Mouse (Mus musculus) kidney, postnatal 10 days (tissue): ENCODE measurements around the gene Setd7.

Experiments used
- DNase-seq: peaks from one replicate; pipeline ENCODE4 v3.0.0; 2021; ENCODE audit warnings: mixed read lengths

Gene Setd7

GRCm38 (mm10) chr3:51559594-51560450 is 857 bp downstream of the Setd7 start:
- peak; percentile 89 for DNase-seq

- DNase-seq: no peak
These were observed 5.1 kb downstream of the Setd7 start for GRCm38 (mm10) chr3:51555583-51555982.

- DNase-seq: no peak
These were observed 5.8 kb downstream of the Setd7 start for GRCm38 (mm10) chr3:51554836-51555235.

GRCm38 (mm10) chr3:51554067-51554466 is 6.6 kb downstream of the Setd7 start:
- no peak for DNase-seq

GRCm38 (mm10) chr3:51553497-51553875 is 7.2 kb downstream of the Setd7 start:
- peak; percentile 67 for DNase-seq

- no peak for DNase-seq
These were observed 7.7 kb downstream of the Setd7 start for GRCm38 (mm10) chr3:51552841-51553496.

- no peak for DNase-seq
These were observed 8.5 kb downstream of the Setd7 start for GRCm38 (mm10) chr3:51552197-51552596.

- DNase-seq: no peak
These were observed 11.6 kb downstream of the Setd7 start for GRCm38 (mm10) chr3:51548987-51549579.

- DNase-seq: no peak
These were observed 13.1 kb downstream of the Setd7 start for GRCm38 (mm10) chr3:51547577-51547976.

GRCm38 (mm10) chr3:51544442-51545128 is 16.1 kb downstream of the Setd7 start:
- no peak for DNase-seq

- DNase-seq: no peak
These were observed 20.0 kb downstream of the Setd7 start for GRCm38 (mm10) chr3:51540659-51541058.

- peak; percentile 85 for DNase-seq
These were observed 20.9 kb downstream of the Setd7 start for GRCm38 (mm10) chr3:51539567-51540408.

- no peak for DNase-seq
These were observed 26.7 kb downstream of the Setd7 start for GRCm38 (mm10) chr3:51534013-51534412.

GRCm38 (mm10) chr3:51533573-51533972 is 27.1 kb downstream of the Setd7 start:
- DNase-seq: no peak

- no peak for DNase-seq
These were observed 28.4 kb downstream of the Setd7 start for GRCm38 (mm10) chr3:51532282-51532620.

GRCm38 (mm10) chr3:51531473-51532281 is 29.0 kb downstream of the Setd7 start:
- peak; percentile 78 for DNase-seq

GRCm38 (mm10) chr3:51526891-51527290 is 33.8 kb downstream of the Setd7 start:
- no peak for DNase-seq

GRCm38 (mm10) chr3:51525186-51525785 is 35.4 kb downstream of the Setd7 start:
- no peak for DNase-seq

- no peak for DNase-seq
These were observed 39.4 kb downstream of the Setd7 start for GRCm38 (mm10) chr3:51521262-51521661.

GRCm38 (mm10) chr3:51518763-51519121 is 41.9 kb downstream of the Setd7 start:
- no peak for DNase-seq
